Mouse (Mus musculus) heart, postnatal 25 days (tissue): ENCODE data around the gene Tex12. TPM values are rescaled to one million over a fixed set of nuclear protein-coding genes. Genes with fewer than 3 reads are reported as not detected.

Experiments
- DNase-seq: peaks from one replicate; pipeline ENCODE4 v3.0.0; 2022; ENCODE audit warnings: low spot score
- intact Hi-C: fragments of 180-260 bp; cut with DNase I; formaldehyde crosslinking; loops from one replicate; pipeline ENCODE4 v1.15.1; 2025
- total RNA-seq, 2 experiments: library from RNA; stranded (reverse); gene quantifications; 2 replicates each; pipeline ENCODE4 v1.2.3; 2021

The Tex12 gene
- total RNA-seq, 2 experiments from 2014 or later, result not detected

- intact Hi-C loops, result loop anchor here (5.0 kb wide), 2 partner anchors 72 to 1028 kb away; no protein-coding TSS in a partner anchor
Observed at GRCm38 (mm10) chr9:50525585-50525984, 35.5 kb downstream of the Tex12 start.

GRCm38 (mm10) chr9:50524936-50525335 is 36.2 kb downstream of the Tex12 start:
- no peak for DNase-seq
- intact Hi-C loops, result loop anchor here (5.0 kb wide), 2 partner anchors 72 to 1028 kb away; no protein-coding TSS in a partner anchor

More at GRCm38 (mm10) chr9:50525585-50525984, 35.5 kb downstream of the Tex12 start:
- DNase-seq, result no peak

- intact Hi-C loops, result no loop called here
- DNase-seq, result no peak
Observed at GRCm38 (mm10) chr9:50522574-50522973, 38.6 kb downstream of the Tex12 start.

- DNase-seq, result no peak
- intact Hi-C loops, result no loop called here
Observed at GRCm38 (mm10) chr9:50521562-50521961, 39.6 kb downstream of the Tex12 start.

GRCm38 (mm10) chr9:50520748-50521147 is 40.4 kb downstream of the Tex12 start:
- no peak for DNase-seq
- intact Hi-C loops, result no loop called here

GRCm38 (mm10) chr9:50518781-50519180 is 42.3 kb downstream of the Tex12 start:
- intact Hi-C loops, result no loop called here

GRCm38 (mm10) chr9:50515462-50515861 is 45.7 kb downstream of the Tex12 start:
- no peak for DNase-seq
- intact Hi-C loops, result no loop called here

More at GRCm38 (mm10) chr9:50518781-50519180, 42.3 kb downstream of the Tex12 start:
- no peak for DNase-seq

GRCm38 (mm10) chr9:50507570-50507969 is 53.6 kb downstream of the Tex12 start:
- DNase-seq, result no peak
- intact Hi-C loops, result no loop called here

Other genes starting within 250 kb of the Tex12 start
- gene Rpl10-ps3, start 216.4 kb downstream of the Tex12 start, total RNA-seq, result 100 to 1,000 TPM; 353 to 446 TPM
- 1 to 10 TPM; 1.6 to 2.2 TPM for gene Plet1, start 66.8 kb downstream of the Tex12 start, total RNA-seq
- 10 to 100 TPM; 29.0 to 29.5 TPM for gene Pts, start 32.6 kb downstream of the Tex12 start, total RNA-seq
- 1 to 10 TPM; 1.3 to 1.4 TPM for gene Il18, start 6.5 kb downstream of the Tex12 start, total RNA-seq
- under 1 TPM; 0.31 to 0.36 TPM for gene Bco2, start 6.1 kb downstream of the Tex12 start, total RNA-seq
- 100 to 1,000 TPM; 709 to 741 TPM for gene Sdhd, start 42.5 kb upstream of the Tex12 start, total RNA-seq
- gene Timm8b, start 42.6 kb upstream of the Tex12 start, total RNA-seq, result 100 to 1,000 TPM; 271 to 273 TPM
- under 1 TPM; 0.39 to 0.52 TPM for gene Pih1d2, start 56.0 kb upstream of the Tex12 start, total RNA-seq
- gene Nkapd1, start 56.1 kb upstream of the Tex12 start, total RNA-seq, result 10 to 100 TPM; 13.8 to 14.7 TPM
- 100 to 1,000 TPM; 436 to 450 TPM for gene Dlat, start 98.5 kb upstream of the Tex12 start, total RNA-seq
- 1 to 10 TPM; 2.5 to 5.3 TPM for gene Dixdc1, start 178.2 kb upstream of the Tex12 start, total RNA-seq
- gene 2310030G06Rik, start 185.2 kb upstream of the Tex12 start, total RNA-seq, result 1 to 10 TPM; 1.9 to 2.4 TPM
- gene Cryab, start 190.0 kb upstream of the Tex12 start, total RNA-seq, result 1,000 to 10,000 TPM; 2,218 to 2,599 TPM
- gene Hspb2, start 191.0 kb upstream of the Tex12 start, total RNA-seq, result 100 to 1,000 TPM; 141 to 154 TPM
- 1 to 10 TPM; 5.1 to 5.2 TPM for gene Fdxacb1, start 206.9 kb upstream of the Tex12 start, total RNA-seq
- gene Alg9, start 213.7 kb upstream of the Tex12 start, total RNA-seq, result 10 to 100 TPM in 1 of 2 experiments, 1 to 10 TPM in 1; 9.9 to 11.6 TPM
- 10 to 100 TPM in 1 of 2 experiments, 1 to 10 TPM in 1; 8.9 to 10.3 TPM for gene 1110032A03Rik, start 214.2 kb upstream of the Tex12 start, total RNA-seq